Mouse (Mus musculus): ENCODE data around the gene Extl2. TPM values are rescaled to one million over a fixed set of nuclear protein-coding genes. Genes with fewer than 3 reads are reported as not detected.

The Extl2 gene
- polyA plus RNA-seq, 1 experiment from 2014 or later: 20.1 TPM

- Histone ChIP-seq H3K27me3 (no peaks in the 10 kb centered on the region), H3K9me3 (no peaks in the 10 kb centered on the region), H3K36me3 (no peaks in the 10 kb centered on the region; the same call in 1 of the 2 replicates), H3K4me2 (replicated peaks) (no peak overlapping the region), H3K27ac (no peak overlapping the region), H3K4me1 (no peaks in the 10 kb centered on the region), H3K4me3 (no peak overlapping the region), H3K9ac (no peak overlapping the region)
- WGBS: 89% methylated on average over 13 of the region's 13 CpGs
- no peak for ATAC-seq (ENCODE audit: low FRiP score, low read depth)
Measured at GRCm38 (mm10) chr3:116016116-116016515, 8.9 kb downstream of the Extl2 start.

GRCm38 (mm10) chr3:116018606-116019005, 11.3 kb downstream of the Extl2 start:
- 76% methylated on average over 4 of the region's 4 CpGs for WGBS
- Histone ChIP-seq H3K27ac (no peak overlapping the region), H3K36me3 (no peaks in the 10 kb centered on the region), H3K4me3 (no peak overlapping the region), H3K9me3 (no peaks in the 10 kb centered on the region), H3K4me1 (no peaks in the 10 kb centered on the region), H3K27me3 (no peaks in the 10 kb centered on the region), H3K9ac (no peak overlapping the region), H3K4me2 (replicated peaks) (no peak overlapping the region)
- no peak for ATAC-seq (ENCODE audit: low FRiP score, low read depth)

- H3K27me3 ChIP-seq: no peaks in the 10 kb centered on the region
- 0 out of 2 replicates have a peak, but pooled peaks cover 3% of the 10 kb centered on the region for H3K4me1 ChIP-seq
- H3K9ac ChIP-seq: no peak overlapping the region
- peaks cover 3% of the 10 kb centered on the region; the same call in 1 of the 2 replicates for H3K36me3 ChIP-seq
- H3K9me3 ChIP-seq: no peaks in the 10 kb centered on the region
- WGBS: 93% methylated on average over 5 of the region's 5 CpGs
- no peak overlapping the region for H3K4me2 ChIP-seq (replicated peaks)
- no peak overlapping the region for H3K4me3 ChIP-seq
- H3K27ac ChIP-seq: no peak overlapping the region
- ATAC-seq (ENCODE audit: low FRiP score, low read depth): no peak
Measured at GRCm38 (mm10) chr3:116019136-116019535, 11.9 kb downstream of the Extl2 start.

- Histone ChIP-seq H3K27ac (no peak overlapping the region), H3K36me3 (peaks cover 16% of the 10 kb centered on the region), H3K4me2 (replicated peaks) (0 out of 2 replicates have a peak overlapping the region, but pooled peaks have one; percentile 9), H3K4me3 (no peak overlapping the region), H3K27me3 (no peaks in the 10 kb centered on the region), H3K9me3 (no peaks in the 10 kb centered on the region), H3K9ac (no peak overlapping the region), H3K4me1 (peaks cover 8% of the 10 kb centered on the region; the same call in 1 of the 2 replicates)
- 75% methylated on average over 12 of the region's 12 CpGs for WGBS
- ATAC-seq (ENCODE audit: low FRiP score, low read depth): no peak
Measured at GRCm38 (mm10) chr3:116024236-116024635, 17.0 kb downstream of the Extl2 start.

- H3K4me2 ChIP-seq (replicated peaks): 0 out of 2 replicates have a peak overlapping the region, but pooled peaks have one; percentile 9
- peaks cover 8% of the 10 kb centered on the region; the same call in 1 of the 2 replicates for H3K4me1 ChIP-seq
- H3K27me3 ChIP-seq: no peaks in the 10 kb centered on the region
- peaks cover 16% of the 10 kb centered on the region for H3K36me3 ChIP-seq
- H3K9me3 ChIP-seq: no peaks in the 10 kb centered on the region
- no peak overlapping the region for H3K27ac ChIP-seq
- no peak overlapping the region for H3K4me3 ChIP-seq
- WGBS: 43% methylated on average over 5 of the region's 5 CpGs
- H3K9ac ChIP-seq: no peak overlapping the region
- ATAC-seq (ENCODE audit: low FRiP score, low read depth): peak; percentile 66
Measured at GRCm38 (mm10) chr3:116024669-116025068, 17.4 kb downstream of the Extl2 start.

GRCm38 (mm10) chr3:116025701-116026100, 18.4 kb downstream of the Extl2 start:
- no peak overlapping the region for H3K4me2 ChIP-seq (replicated peaks)
- 90% methylated on average over 10 of the region's 10 CpGs for WGBS
- peaks cover 16% of the 10 kb centered on the region for H3K36me3 ChIP-seq
- no peak overlapping the region for H3K4me3 ChIP-seq
- peaks cover 14% of the 10 kb centered on the region for H3K4me1 ChIP-seq
- H3K27me3 ChIP-seq: no peaks in the 10 kb centered on the region
- no peak for ATAC-seq (ENCODE audit: low FRiP score, low read depth)
- H3K27ac ChIP-seq: no peak overlapping the region
- H3K9ac ChIP-seq: no peak overlapping the region
- H3K9me3 ChIP-seq: no peaks in the 10 kb centered on the region

GRCm38 (mm10) chr3:116026996-116027395, 19.7 kb downstream of the Extl2 start:
- Histone ChIP-seq H3K9me3 (no peaks in the 10 kb centered on the region), H3K27ac (no peak overlapping the region), H3K36me3 (peaks cover 16% of the 10 kb centered on the region), H3K4me3 (no peak overlapping the region), H3K9ac (no peak overlapping the region), H3K4me2 (replicated peaks) (0 out of 2 replicates have a peak overlapping the region, but pooled peaks have one; percentile 14), H3K4me1 (peaks cover 14% of the 10 kb centered on the region), H3K27me3 (no peaks in the 10 kb centered on the region)
- ATAC-seq (ENCODE audit: low FRiP score, low read depth): no peak
- WGBS: 79% methylated on average over 20 of the region's 20 CpGs

GRCm38 (mm10) chr3:116030152-116030788, 23.0 kb downstream of the Extl2 start:
- Histone ChIP-seq H3K4me1 (peaks cover 9% of the 10 kb centered on the region), H3K27me3 (0 out of 2 replicates have a peak, but pooled peaks cover 4% of the 10 kb centered on the region), H3K4me2 (replicated peaks) (no peak overlapping the region), H3K4me3 (no peak overlapping the region), H3K27ac (no peak overlapping the region), H3K9ac (no peak overlapping the region), H3K36me3 (peaks cover 12% of the 10 kb centered on the region), H3K9me3 (no peaks in the 10 kb centered on the region)
- WGBS: 49% methylated on average over 11 of the region's 11 CpGs
- no peak for ATAC-seq (ENCODE audit: low FRiP score, low read depth)

GRCm38 (mm10) chr3:116033218-116033870, 26.1 kb downstream of the Extl2 start:
- ATAC-seq (ENCODE audit: low FRiP score, low read depth): no peak
- Histone ChIP-seq H3K27me3 (0 out of 2 replicates have a peak, but pooled peaks cover 4% of the 10 kb centered on the region), H3K4me2 (replicated peaks) (no peak overlapping the region), H3K9me3 (no peaks in the 10 kb centered on the region), H3K9ac (no peak overlapping the region), H3K27ac (no peak overlapping the region), H3K4me1 (peaks cover 6% of the 10 kb centered on the region), H3K36me3 (no peaks in the 10 kb centered on the region), H3K4me3 (no peak overlapping the region)
- 47% methylated on average over 6 of the region's 6 CpGs for WGBS

GRCm38 (mm10) chr3:116033871-116034222, 26.6 kb downstream of the Extl2 start:
- no peak overlapping the region for H3K4me3 ChIP-seq
- no peak overlapping the region for H3K27ac ChIP-seq
- no peaks in the 10 kb centered on the region for H3K9me3 ChIP-seq
- 55% methylated on average over 3 of the region's 3 CpGs for WGBS
- no peak; the same call in 1 of the 2 replicates for ATAC-seq (ENCODE audit: low FRiP score, low read depth)
- 0 out of 2 replicates have a peak, but pooled peaks cover 4% of the 10 kb centered on the region for H3K27me3 ChIP-seq
- no peaks in the 10 kb centered on the region for H3K36me3 ChIP-seq
- no peak overlapping the region for H3K4me2 ChIP-seq (replicated peaks)
- H3K4me1 ChIP-seq: peaks cover 6% of the 10 kb centered on the region
- no peak overlapping the region for H3K9ac ChIP-seq

- H3K4me2 ChIP-seq (replicated peaks): no peak overlapping the region
- H3K4me1 ChIP-seq: no peaks in the 10 kb centered on the region
- H3K36me3 ChIP-seq: no peaks in the 10 kb centered on the region
- WGBS: 87% methylated on average over 3 of the region's 3 CpGs
- no peak overlapping the region for H3K27ac ChIP-seq
- no peak for ATAC-seq (ENCODE audit: low FRiP score, low read depth)
- no peaks in the 10 kb centered on the region for H3K27me3 ChIP-seq
- H3K9ac ChIP-seq: no peak overlapping the region
- H3K9me3 ChIP-seq: no peaks in the 10 kb centered on the region
- H3K4me3 ChIP-seq: no peak overlapping the region
Measured at GRCm38 (mm10) chr3:116040776-116041175, 33.5 kb downstream of the Extl2 start.

GRCm38 (mm10) chr3:116046000-116046399, 38.7 kb downstream of the Extl2 start:
- H3K4me2 ChIP-seq (replicated peaks): no peak overlapping the region
- H3K9me3 ChIP-seq: no peaks in the 10 kb centered on the region
- H3K27me3 ChIP-seq: no peaks in the 10 kb centered on the region
- H3K9ac ChIP-seq: no peak overlapping the region
- H3K36me3 ChIP-seq: no peaks in the 10 kb centered on the region
- no peak overlapping the region for H3K4me3 ChIP-seq
- no peaks in the 10 kb centered on the region for H3K4me1 ChIP-seq
- H3K27ac ChIP-seq: no peak overlapping the region
- ATAC-seq (ENCODE audit: low FRiP score, low read depth): no peak
- 76% methylated on average over 2 of the region's 2 CpGs for WGBS
